Mouse (Mus musculus) CD4-positive, CD25-positive, alpha-beta regulatory T cell, adult 2 months (primary cell): Measurements from ENCODE around the gene Cstf1.
A peak's percentile ranks its signal among the peaks of the same experiment; 100 is the strongest.

Experiments used
- DNase-seq: peaks from one replicate; pipeline ENCODE4 v3.0.0-alpha.2; 2012; ENCODE audit warnings: low read depth, low spot score

The Cstf1 gene

DNA sequence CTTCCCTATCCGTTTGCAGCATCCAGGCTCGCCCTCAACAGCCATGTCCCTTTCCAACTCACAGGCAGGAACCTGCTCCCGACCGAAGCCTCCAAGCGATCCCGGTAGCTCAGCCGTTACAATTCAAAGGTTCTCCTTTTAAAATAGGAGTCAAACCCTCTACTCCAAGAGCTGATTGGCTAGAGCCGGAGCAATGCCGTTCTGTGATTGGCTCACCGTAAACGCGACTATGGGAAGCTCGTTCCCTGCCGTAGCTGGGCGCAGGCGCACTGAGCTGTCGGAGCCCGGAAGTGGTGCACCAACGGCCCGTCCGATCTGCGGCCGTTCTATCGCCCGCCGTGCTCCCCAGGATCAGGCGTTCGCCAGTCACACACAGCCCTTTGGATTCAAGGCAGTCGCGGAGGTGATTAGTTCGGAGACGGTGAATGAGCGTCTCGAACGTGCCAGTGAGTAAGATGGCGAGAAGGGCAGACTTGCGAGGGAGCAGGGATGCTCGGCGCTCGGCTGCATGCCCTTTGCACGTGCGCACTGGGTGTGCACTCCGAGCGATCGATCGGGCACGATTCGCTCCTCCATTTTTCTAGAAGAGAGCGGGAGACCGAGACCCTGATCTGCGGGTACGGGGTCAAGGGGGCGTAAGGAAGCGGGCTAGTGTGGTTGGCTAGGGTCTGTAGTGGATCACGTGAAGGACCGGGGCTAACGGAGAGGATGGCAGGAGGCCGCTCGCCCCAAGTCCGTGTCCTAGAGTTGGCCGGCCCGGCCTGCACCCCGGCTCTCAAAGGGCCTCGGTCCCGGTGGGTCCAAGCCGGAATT lies at the start of gene Cstf1, which contains the start of gene Aurka:
TSS of gene Cstf1 (plus strand) at position 271 of the 813 bp plus-strand sequence.
TSS of gene Aurka (minus strand) at position 125 of the 813 bp plus-strand sequence.
- peak; percentile 96 for DNase-seq

DNA sequence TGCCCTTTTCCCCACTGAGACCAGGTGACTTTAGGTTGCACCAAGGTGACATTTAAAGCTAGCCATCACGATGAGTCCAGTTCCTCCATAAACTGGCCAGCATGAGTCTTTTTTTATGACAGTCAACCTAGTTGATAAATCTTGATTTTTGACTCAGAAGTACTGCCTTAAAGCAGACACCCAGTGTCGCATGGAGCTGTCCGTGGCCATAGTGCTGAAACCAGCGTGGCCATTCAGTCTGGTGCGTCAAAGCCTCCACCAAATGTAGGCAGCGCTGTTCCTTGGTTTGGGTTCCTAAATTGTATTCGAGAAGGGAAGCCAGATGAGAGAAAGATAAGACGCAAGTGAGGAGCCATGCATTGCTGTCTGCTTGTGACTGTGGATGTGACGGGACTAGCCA lies 49.6 kb upstream of the Cstf1 start:
- DNase-seq, result peak; percentile 25

DNA sequence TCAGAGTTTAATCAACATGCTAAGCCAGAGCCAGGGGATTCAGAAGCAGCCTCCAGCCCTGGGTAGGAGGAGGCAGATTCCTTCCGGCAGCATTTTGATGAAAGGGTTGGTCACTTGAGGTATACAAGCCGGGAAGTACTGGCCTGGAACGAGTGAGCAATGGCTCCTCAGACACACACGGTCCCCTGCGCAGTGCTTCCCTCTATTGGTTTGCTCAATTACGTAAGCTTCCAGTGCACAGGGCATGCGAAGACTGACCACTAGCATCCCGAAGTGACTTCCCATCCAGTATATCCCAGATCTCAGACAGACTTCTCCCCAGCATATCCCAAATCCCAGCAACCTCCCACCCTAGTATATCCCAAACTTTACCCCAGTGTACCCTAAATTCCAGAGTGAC lies 42.2 kb upstream of the Cstf1 start:
- DNase-seq, result no peak

DNA sequence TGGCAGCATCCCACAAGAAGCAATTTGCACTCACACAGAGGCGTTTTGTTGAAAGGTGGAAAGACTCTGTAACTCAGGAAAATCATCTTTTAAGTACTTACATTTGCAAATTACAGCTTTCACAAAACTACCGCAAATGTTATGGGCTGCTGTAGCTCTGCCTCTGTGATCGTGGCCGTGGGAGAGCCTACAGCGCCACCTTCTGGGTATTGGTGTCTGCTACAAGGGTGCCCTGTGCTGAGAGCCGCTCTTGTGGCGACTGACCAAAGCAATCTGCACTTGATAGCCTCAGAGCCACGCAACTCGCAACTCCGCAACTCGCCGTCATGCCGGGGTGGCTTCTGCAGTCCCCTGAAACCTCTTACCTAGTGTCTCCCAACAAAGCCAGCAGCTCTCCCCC lies 41.3 kb upstream of the Cstf1 start:
- peak; percentile 46 for DNase-seq

DNA sequence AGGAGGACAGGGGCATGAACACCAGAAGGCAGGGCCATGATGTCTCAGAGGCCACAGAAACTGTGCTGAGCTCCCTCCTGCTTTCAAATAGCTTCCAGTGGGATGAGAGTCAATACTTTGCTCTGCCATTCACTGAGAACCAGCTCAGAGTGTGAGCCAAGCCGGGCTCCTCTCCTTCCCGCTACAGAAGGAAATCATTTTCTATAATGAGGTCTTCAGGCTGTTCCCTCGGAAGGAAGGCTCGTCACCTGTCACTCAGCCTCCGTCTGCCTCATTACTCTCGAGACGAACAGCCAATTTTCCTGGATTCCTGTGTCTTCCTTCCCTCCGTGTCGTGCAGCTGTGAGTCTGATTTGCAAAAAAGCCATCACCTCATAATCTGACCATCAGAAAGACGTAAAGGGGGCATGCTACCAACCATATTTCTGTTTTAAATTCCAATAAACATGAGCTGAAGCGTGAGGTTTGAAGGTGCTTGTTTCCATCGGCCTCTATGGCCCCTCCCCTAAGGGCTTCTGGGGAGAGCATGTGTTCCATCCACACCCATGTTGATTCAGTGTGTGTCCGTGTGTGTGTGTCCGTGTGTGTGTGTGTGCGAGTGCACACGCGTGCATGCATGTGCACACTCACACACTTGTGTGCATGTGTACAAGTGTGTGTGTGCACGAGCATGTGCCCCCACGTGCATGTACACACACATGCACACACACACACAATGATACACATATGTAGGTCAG lies 32.1 kb upstream of the Cstf1 start:
- DNase-seq, result no peak

DNA sequence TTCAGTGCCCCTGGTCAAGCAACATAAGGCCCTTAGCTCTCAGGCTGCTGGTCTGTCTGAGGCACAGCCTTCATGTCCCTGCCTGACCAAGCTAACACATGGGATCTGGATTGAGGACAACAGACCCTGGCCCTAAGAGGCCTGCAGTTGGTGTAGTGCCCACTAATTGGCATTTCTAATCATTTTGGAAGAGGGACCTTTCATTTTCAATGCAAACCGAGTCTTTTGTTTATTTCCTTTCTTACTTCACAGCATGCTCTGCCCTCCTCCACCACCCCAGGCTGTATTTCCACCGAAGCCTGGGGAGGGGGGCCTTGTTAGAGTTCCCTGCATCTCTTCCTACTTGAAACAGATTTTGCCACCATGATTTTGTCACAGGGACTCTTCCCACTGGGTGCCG lies 29.5 kb upstream of the Cstf1 start:
- no peak for DNase-seq

DNA sequence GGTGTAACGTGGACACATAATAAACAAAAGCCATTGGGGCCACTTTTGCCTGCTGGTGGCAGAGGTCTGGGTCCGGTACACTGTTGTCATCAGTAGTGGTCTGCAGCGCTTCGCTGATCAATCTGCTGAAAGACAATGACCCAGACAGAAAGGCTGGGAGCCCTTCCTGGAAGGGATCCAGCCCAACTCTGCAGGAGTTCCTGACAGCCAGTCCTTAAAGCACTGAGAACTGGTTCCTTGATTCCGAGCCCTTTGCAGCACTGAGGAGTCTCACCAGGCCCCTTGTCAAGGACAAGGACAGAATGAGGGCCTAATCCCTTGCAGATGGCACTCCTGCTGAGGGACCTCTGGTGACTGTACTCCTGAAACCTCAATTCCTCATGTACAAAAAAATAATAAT lies 28.9 kb upstream of the Cstf1 start:
- DNase-seq, result no peak

DNA sequence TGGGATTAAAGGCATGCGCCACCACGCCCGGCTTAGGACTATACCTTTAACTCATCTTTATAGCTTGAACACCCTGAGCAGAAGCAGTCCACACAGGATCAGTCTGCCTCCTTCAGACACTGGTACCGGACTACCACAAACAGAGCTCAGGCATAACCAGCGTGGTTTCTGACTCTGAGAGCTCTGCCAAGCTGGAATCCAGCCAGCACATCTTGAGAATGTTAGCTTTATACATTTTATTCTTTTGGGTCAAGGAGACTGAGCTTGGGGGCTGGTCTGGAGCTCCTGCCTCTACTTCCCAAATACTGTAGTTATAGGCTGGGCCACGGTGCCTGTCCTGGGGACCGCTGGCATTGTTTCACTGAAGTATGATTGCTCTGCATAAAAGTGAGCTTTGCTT lies 26.7 kb upstream of the Cstf1 start:
- DNase-seq, result no peak

DNA sequence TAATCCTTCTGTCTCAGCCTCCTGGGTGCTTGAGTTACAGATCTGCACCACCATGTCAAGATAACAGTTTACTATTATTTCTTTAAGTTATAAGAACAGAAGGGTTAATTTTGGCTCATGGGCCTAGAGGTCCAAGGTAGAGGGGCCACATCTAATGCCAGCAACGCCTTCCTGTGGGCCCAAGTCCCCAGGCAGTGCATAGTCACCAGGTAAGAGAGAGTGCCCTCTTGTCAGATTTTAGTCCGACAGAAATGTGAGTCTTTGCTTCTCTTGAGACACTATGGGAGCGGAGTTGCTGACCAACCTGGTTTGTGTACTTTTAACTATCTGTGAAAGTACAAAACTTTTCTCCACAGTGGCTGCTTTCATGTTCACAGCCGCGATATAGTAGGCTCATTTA lies 25.8 kb upstream of the Cstf1 start:
- peak; percentile 5 for DNase-seq

DNA sequence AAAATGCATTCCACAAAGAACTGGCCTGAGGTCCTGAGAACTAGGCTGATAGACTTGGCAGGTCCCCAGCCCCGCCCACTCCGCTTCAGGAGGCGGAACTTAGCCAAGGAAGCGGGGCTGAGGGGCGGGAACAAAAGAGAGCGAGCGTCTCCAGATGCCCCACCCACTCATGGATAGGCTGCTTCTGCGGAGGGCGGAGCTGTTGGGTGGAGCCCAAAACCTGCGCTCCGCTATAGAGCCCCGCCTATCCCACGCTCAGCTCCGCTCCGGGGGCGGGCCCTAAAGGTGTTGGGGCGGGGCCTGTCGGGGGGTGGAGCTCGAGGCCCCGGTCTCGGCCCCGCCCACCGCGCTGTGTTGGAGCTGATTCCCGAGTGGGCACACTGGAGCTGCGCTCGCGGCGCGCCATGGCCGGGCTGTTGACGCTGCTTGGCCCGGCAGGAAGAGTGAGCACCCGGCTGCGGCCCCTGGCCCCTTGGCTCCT lies 25.2 kb upstream of the Cstf1 start, which contains the start of gene Fam210b:
TSS of gene Fam210b (plus strand) at position 308 of the 481 bp plus-strand sequence.
- DNase-seq, result peak; percentile 99

DNA sequence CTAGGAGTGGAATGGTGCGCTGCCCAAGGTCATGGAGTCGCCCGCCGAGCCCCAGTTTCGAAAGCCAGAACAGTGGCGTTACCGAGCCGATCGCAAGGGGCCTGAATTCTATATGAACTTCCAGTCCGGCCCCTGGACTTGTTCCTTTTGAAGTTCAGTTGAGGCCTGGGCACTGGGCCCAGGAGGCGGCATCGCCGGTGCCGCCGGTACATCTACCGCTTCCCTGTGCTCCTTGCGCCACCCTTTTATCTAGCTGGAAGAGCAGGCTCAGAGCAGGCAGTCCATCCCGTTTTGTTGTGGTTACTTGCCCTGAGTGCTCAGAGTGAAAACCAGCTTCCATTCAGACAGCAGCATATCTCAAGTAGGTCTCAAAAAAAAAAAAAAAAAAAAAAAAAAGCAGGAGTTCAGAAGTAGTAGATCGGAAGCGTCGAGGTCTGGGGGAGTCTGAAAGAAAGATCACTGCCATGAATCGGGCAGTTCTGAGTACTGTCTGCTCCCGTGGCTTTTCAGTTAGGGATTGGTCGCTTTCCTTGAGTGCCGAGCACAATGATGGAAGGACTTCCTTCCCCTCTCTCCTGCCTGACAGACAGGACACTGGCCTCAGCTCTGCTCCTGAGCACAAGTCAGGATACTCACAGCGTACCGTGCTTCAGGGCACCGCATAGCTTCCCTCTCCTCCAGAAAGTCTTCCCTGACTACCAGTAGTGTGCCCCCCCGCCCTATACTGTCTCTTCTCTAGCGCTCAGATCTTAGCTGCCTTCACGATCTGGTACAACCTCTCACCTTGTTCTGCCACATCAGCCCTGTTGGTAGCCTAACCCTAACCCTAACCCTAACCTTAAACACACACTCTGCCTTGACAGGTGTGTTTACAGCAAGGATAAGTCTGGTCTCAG lies 24.2 kb upstream of the Cstf1 start:
- DNase-seq, result peak; percentile 41

DNA sequence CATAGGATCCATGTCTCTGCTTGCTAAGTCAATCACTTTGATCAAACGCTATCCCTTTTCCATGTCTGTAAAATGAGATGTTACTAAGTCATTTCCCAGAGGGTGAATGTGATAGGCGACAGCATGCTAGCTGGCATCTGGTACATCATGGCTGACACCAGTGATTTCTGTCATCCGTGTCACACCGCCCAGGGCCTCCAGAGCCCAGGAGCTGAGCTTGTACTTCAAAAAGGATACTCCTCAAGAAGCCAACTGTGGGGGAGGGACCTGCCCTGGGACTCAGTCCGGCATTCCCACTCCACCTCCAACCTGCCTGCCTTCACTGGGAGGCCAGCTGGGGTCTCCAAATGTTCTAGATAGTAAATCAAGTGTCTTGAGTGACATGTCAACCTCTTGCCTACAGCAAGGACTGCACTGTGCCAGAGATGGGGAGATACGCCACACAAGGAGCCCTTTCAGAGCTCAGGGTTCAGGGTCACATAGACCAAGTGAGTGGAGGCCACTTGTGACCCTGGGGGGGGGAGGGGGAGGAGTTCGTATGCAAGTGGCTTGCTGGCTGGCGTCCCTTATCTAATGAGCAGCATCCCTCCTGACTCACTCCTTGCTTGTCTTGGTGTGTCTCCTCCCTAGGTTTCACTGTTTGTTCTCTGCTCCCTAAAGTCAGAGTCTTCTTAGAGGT lies 23.4 kb upstream of the Cstf1 start:
- DNase-seq, result peak; percentile 10

DNA sequence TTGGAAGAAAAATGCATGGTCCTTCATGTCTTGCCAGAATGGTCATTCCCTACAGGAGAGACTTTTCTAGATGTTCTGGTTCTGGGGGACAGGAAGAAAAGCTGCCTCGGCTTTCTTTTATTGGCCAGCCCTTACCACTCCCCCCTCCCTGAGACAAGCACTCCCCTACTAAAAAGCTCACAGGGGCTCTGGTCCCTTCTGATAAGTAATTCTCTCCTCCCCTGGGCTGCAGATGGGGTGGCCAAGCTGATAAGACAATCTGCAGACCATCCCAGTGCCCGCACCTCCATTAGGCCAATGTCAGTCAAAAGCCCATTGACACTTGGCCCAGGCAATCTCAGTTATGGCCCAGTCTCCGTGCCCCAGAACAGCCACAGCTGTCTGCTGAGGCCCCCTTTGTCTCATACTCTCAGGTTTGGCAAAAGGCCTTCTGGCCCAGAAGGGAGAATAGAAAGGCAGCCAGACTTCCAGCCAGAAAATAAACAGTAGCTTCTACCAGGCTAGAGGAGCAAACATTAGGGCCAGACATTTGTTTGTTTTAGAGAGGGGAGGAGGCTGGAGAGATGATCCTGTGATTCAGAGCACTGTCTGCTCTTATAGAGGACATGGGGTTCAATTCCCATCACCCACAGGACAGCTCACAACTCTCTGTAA lies 22.1 kb upstream of the Cstf1 start:
- no peak for DNase-seq

DNA sequence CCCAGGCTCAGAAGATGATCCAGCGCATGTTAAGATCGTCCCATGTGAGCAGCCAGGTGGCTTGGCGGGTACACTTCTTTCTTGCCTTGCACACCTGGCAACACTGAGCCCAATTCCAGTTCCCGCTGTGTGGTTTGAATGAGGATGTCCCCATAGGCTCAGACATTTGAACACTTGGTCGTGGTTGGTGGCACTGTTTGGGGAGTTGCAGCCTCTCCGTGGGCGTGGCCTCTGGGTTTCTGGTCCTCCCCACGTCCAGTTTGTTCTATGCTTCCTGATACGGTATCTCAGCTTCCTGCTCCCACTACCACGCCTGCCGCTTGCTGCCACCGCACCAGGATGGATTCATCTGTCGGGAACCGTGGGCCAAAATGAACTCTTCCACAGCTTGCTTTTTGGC lies 20.7 kb upstream of the Cstf1 start:
- DNase-seq, result no peak

DNA sequence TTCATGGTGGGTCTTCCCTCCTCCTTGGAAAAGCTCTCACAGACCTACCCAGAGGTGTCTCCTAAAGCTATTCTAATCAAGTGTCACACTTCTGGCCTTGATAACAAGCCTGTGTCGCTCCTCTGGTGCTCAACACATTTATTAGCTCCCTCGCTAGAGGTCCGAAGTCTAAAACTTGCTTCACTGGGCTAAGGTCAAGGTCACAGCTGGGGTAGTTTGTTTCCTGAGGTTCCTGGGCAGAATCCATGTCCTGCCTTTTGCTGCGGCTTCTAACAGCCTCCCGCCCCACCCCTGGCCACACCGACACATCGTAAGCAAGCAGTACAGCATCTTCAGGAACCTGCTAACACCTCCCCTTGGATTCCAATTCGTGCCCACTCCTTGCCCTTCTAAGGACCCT lies 19.7 kb upstream of the Cstf1 start:
- no peak for DNase-seq

DNA sequence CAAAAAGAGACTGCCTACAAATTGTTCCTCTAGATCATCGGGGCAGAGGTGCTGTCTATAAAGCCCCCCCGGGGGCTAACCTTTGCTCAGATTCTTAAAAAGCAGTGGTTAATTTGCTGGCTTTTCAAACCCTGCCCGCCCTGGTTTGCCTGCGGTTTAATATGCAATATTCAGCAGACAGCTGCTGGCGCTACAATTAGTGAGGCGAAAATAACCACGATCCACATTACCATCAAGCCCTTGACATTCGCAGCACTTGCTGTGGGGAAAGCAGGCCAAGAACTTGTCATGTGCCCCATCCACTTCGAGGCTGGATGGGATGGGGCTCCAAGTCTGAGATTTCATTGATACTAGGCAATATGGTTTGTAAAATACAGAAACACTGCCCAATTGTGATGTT lies 17.3 kb upstream of the Cstf1 start:
- no peak for DNase-seq

DNA sequence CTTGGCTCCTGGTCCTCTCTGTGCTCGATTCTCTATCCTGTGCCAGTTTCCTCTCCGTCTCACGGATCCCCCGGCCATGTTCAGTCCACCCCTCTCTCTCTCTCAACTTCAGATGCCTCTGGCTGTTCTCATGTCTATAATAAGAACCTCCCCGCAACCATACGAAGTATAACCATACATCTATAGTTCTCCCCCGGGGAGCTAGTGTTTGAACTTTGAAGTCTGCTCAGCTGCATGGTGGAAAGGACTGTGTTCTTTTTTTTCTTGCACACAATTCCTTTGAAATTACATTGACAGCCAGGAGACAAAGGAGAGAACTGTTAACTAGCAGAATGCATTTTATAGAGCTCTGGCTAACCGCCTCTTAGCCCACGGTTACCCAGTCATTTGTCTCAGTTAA lies 15.7 kb upstream of the Cstf1 start:
- no peak for DNase-seq

DNA sequence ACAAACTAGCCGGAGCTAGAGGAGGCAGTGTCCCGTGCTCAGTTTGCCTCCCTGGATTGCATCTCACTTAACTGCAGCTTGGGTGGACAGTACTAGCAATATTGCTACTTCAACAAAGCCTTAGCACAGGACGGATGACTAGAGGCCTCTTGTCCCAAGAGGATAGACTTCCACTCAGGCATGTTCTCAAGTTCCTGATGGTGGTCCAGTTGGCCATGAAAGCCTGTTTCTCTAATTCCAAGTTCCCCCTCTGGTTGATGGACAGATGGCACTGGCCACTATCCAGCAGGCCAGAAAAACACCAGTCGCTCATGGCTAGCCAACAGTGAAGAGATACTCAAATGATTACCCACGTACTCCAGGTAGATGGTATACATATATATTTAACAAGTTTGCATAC lies 14.6 kb upstream of the Cstf1 start:
- no peak for DNase-seq

DNA sequence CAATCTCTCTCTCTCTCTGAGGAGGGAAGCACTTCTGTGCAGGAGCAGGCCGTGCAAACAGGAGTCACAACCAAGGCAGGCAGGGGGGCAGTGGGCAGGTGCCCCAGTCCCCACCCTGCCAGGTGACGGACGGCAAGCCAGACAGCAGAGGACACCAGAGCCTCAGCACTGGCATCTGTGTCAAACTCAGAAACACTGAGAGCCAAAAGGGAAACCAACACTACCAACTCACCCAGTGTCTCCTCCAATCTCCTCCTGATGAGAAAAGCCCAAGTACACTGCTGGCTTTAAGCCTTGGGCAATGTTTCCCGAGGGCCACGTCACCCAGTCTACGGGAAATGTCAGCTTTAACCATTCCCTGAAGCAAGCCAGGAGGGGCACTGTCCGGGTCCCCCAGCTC lies 7.3 kb upstream of the Cstf1 start:
- DNase-seq, result no peak

DNA sequence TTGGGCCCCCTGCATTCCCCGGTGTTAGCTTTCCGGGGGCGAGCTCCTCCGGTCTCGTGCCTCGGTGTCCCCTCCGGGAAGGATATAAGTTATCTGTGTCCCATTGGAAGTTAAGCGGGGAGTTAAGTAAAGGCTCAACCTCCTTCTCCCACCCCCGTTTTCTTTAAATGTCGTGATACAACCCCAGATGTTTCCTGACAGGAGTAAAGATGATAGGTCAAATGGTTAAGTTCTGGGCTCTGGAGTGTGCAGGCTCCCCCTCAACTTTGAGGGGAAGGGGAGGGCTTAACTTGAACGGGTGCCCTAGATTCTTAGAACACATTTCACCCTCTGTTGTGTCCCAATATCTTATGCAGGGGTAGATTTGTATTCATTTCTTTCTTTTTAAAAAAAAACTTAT lies 777 bp downstream of the Cstf1 start:
- no peak for DNase-seq

DNA sequence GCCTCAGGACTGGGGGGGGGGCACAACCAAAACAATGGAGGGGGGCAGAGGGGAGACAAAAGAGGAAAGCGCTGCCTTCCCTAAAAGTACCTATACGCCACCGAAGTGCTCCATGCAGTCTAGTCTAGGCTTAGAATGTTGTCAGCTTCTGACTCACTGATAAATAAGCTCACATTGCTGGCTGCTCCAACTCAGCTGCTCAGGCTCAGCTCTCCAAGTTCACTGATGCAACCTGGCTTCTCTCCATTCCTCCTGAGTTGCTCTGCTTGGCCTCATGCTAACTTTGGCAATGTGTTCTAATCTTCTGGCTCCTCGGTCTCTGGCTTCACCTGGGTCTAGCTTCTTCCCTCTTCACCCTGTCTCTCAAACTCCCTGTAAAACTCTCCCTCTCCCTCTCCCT lies 6.1 kb downstream of the Cstf1 start:
- DNase-seq, result no peak
